Mouse (Mus musculus): ENCODE results near the gene Dynlt1c. TPM values are rescaled to one million over a fixed set of nuclear protein-coding genes. Genes with fewer than 3 reads are reported as not detected.
"Not testable (repeated sequence)": the region's sequence is repeated elsewhere in the genome, so short reads cannot be mapped to it uniquely, and the experiment has no call there.

Dynlt1c gene
- polyA plus RNA-seq, 1 experiment from 2014 or later, result 54.8 TPM

DNA sequence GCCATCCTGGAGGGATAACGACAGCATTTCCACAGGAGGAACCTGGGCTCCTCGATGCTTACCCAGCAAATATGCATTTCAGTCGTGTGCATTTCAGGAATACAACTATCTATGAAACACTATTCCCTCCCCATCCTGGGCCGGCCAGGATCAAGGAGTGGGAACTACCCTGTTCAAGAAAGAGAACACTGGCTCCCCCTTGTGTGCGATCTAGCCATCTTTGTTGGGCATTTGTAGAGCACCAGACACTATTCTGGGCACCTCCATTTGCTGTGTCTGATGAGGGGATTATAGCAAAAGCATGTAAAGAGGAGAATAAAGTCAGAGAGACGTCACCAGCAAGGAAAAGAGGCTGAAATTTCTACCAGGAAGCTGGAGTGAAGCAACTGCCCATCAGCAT lies 12.8 kb upstream of the Dynlt1c start:
- not testable (repeated sequence) for H3K4me3 ChIP-seq (replicated peaks; ENCODE audit: low read depth, low read length); H3K9me3 ChIP-seq (ENCODE audit: control insufficient read depth, low read length); H3K27ac ChIP-seq (replicated peaks; ENCODE audit: low read depth, low read length); DNase-seq; ATAC-seq (ENCODE audit: low FRiP score, low TSS enrichment); H3K9ac ChIP-seq (replicated peaks; ENCODE audit: low read length); H3K4me1 ChIP-seq (ENCODE audit: control insufficient read depth, insufficient read depth, low read length); H3K4me2 ChIP-seq (ENCODE audit: low read length); H3K27me3 ChIP-seq (ENCODE audit: control insufficient read depth, insufficient read depth, low read length); H3K36me3 ChIP-seq (ENCODE audit: control insufficient read depth, insufficient read depth, low read length)
- WGBS, result no CpG with 5 or more reads among the region's 6 CpGs

DNA sequence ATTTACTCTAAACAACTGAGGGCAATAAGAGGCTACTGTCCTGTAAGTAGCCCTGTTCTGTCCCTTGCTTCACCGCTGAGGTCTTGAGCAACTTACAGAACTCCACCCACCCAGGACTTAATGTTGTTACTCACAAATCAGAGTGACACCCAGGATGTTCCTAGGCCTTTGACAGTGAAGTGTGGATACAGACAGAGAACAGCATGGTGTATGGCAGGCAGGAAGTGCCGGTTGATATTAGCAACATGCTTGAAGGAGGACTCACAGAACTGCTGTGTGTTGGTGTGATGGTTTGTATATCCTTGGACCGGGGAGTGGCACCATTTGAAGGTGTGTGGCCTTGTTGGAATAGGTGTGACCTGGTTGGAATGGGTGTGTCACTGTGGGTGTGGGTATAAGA lies 9.4 kb upstream of the Dynlt1c start:
- H3K9ac ChIP-seq (replicated peaks; ENCODE audit: low read length); H3K4me1 ChIP-seq (ENCODE audit: control insufficient read depth, insufficient read depth, low read length); H3K27ac ChIP-seq (replicated peaks; ENCODE audit: low read depth, low read length); H3K4me3 ChIP-seq (replicated peaks; ENCODE audit: low read depth, low read length); DNase-seq; H3K9me3 ChIP-seq (ENCODE audit: control insufficient read depth, low read length); ATAC-seq (ENCODE audit: low FRiP score, low TSS enrichment); H3K4me2 ChIP-seq (ENCODE audit: low read length); H3K36me3 ChIP-seq (ENCODE audit: control insufficient read depth, insufficient read depth, low read length); H3K27me3 ChIP-seq (ENCODE audit: control insufficient read depth, insufficient read depth, low read length): not testable (repeated sequence)
- 84% methylated on average over 2 of the region's 3 CpGs for WGBS

DNA sequence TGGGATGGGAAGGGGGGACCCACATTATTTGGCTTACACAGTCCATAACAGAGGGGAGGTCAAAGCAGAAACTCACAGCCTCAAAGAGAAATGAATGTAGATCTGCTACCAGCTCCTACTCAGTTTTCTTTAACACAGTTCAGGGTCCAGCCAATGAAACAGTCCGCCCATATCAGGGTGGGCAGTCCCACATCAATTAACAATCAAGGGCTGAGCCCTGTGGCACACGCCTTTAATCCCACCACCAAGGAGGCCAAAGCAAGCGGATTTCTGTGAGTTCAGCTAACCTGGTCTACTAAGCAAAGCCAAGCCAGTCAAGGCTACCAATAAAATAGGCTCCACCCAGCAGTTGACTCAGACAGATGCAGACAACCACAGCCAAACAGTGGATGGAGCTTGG lies 7.6 kb upstream of the Dynlt1c start:
- H3K27ac ChIP-seq (replicated peaks; ENCODE audit: low read depth, low read length); H3K4me2 ChIP-seq (ENCODE audit: low read length); H3K9ac ChIP-seq (replicated peaks; ENCODE audit: low read length); DNase-seq; H3K4me1 ChIP-seq (ENCODE audit: control insufficient read depth, insufficient read depth, low read length); H3K36me3 ChIP-seq (ENCODE audit: control insufficient read depth, insufficient read depth, low read length); H3K9me3 ChIP-seq (ENCODE audit: control insufficient read depth, low read length); ATAC-seq (ENCODE audit: low FRiP score, low TSS enrichment); H3K4me3 ChIP-seq (replicated peaks; ENCODE audit: low read depth, low read length); H3K27me3 ChIP-seq (ENCODE audit: control insufficient read depth, insufficient read depth, low read length): not testable (repeated sequence)
- WGBS, result 45% methylated on average over 3 of the region's 3 CpGs

GRCm38 (mm10) chr17:6595776-6596497 lies 5.5 kb upstream of the Dynlt1c start:
- not testable (repeated sequence) for H3K27ac ChIP-seq (replicated peaks; ENCODE audit: low read depth, low read length); H3K36me3 ChIP-seq (ENCODE audit: control insufficient read depth, insufficient read depth, low read length); H3K4me1 ChIP-seq (ENCODE audit: control insufficient read depth, insufficient read depth, low read length); DNase-seq; H3K4me2 ChIP-seq (ENCODE audit: low read length); ATAC-seq (ENCODE audit: low FRiP score, low TSS enrichment); H3K4me3 ChIP-seq (replicated peaks; ENCODE audit: low read depth, low read length); H3K9me3 ChIP-seq (ENCODE audit: control insufficient read depth, low read length); H3K9ac ChIP-seq (replicated peaks; ENCODE audit: low read length); H3K27me3 ChIP-seq (ENCODE audit: control insufficient read depth, insufficient read depth, low read length)
- 61% methylated on average over 9 of the region's 15 CpGs for WGBS

GRCm38 (mm10) chr17:6598356-6598755 lies 3.1 kb upstream of the Dynlt1c start:
- H3K36me3 ChIP-seq (ENCODE audit: control insufficient read depth, insufficient read depth, low read length); DNase-seq; H3K27me3 ChIP-seq (ENCODE audit: control insufficient read depth, insufficient read depth, low read length); H3K9ac ChIP-seq (replicated peaks; ENCODE audit: low read length); ATAC-seq (ENCODE audit: low FRiP score, low TSS enrichment); H3K4me3 ChIP-seq (replicated peaks; ENCODE audit: low read depth, low read length); H3K4me1 ChIP-seq (ENCODE audit: control insufficient read depth, insufficient read depth, low read length); H3K27ac ChIP-seq (replicated peaks; ENCODE audit: low read depth, low read length); H3K9me3 ChIP-seq (ENCODE audit: control insufficient read depth, low read length); H3K4me2 ChIP-seq (ENCODE audit: low read length): not testable (repeated sequence)
- WGBS, result 92% methylated on average over 7 of the region's 7 CpGs

GRCm38 (mm10) chr17:6600216-6600911 lies 1.1 kb upstream of the Dynlt1c start:
- H3K4me1 ChIP-seq (ENCODE audit: control insufficient read depth, insufficient read depth, low read length); DNase-seq; H3K27ac ChIP-seq (replicated peaks; ENCODE audit: low read depth, low read length); H3K9ac ChIP-seq (replicated peaks; ENCODE audit: low read length); H3K36me3 ChIP-seq (ENCODE audit: control insufficient read depth, insufficient read depth, low read length); H3K9me3 ChIP-seq (ENCODE audit: control insufficient read depth, low read length); H3K4me2 ChIP-seq (ENCODE audit: low read length); ATAC-seq (ENCODE audit: low FRiP score, low TSS enrichment); H3K27me3 ChIP-seq (ENCODE audit: control insufficient read depth, insufficient read depth, low read length); H3K4me3 ChIP-seq (replicated peaks; ENCODE audit: low read depth, low read length): not testable (repeated sequence)
- 88% methylated on average over 5 of the region's 8 CpGs for WGBS

- DNase-seq; H3K4me3 ChIP-seq (replicated peaks; ENCODE audit: low read depth, low read length); H3K9ac ChIP-seq (replicated peaks; ENCODE audit: low read length); H3K9me3 ChIP-seq (ENCODE audit: control insufficient read depth, low read length); H3K4me2 ChIP-seq (ENCODE audit: low read length); H3K36me3 ChIP-seq (ENCODE audit: control insufficient read depth, insufficient read depth, low read length); ATAC-seq (ENCODE audit: low FRiP score, low TSS enrichment); H3K27me3 ChIP-seq (ENCODE audit: control insufficient read depth, insufficient read depth, low read length); H3K27ac ChIP-seq (replicated peaks; ENCODE audit: low read depth, low read length); H3K4me1 ChIP-seq (ENCODE audit: control insufficient read depth, insufficient read depth, low read length): not testable (repeated sequence)
- 16% methylated on average over 3 of the region's 4 CpGs for WGBS
These were observed 734 bp downstream of the Dynlt1c start for GRCm38 (mm10) chr17:6602205-6602604.

- H3K4me2 ChIP-seq (ENCODE audit: low read length); H3K4me1 ChIP-seq (ENCODE audit: control insufficient read depth, insufficient read depth, low read length); H3K27me3 ChIP-seq (ENCODE audit: control insufficient read depth, insufficient read depth, low read length); DNase-seq; H3K4me3 ChIP-seq (replicated peaks; ENCODE audit: low read depth, low read length); H3K27ac ChIP-seq (replicated peaks; ENCODE audit: low read depth, low read length); H3K36me3 ChIP-seq (ENCODE audit: control insufficient read depth, insufficient read depth, low read length); ATAC-seq (ENCODE audit: low FRiP score, low TSS enrichment); H3K9me3 ChIP-seq (ENCODE audit: control insufficient read depth, low read length); H3K9ac ChIP-seq (replicated peaks; ENCODE audit: low read length): not testable (repeated sequence)
- 61% methylated on average over 1 of the region's 1 CpGs for WGBS
These were observed 3.9 kb downstream of the Dynlt1c start for GRCm38 (mm10) chr17:6605347-6605746.

- 92% methylated on average over 11 of the region's 14 CpGs for WGBS
- not testable (repeated sequence) for H3K27me3 ChIP-seq (ENCODE audit: control insufficient read depth, insufficient read depth, low read length); DNase-seq; ATAC-seq (ENCODE audit: low FRiP score, low TSS enrichment); H3K27ac ChIP-seq (replicated peaks; ENCODE audit: low read depth, low read length); H3K4me2 ChIP-seq (ENCODE audit: low read length); H3K36me3 ChIP-seq (ENCODE audit: control insufficient read depth, insufficient read depth, low read length); H3K9me3 ChIP-seq (ENCODE audit: control insufficient read depth, low read length); H3K4me3 ChIP-seq (replicated peaks; ENCODE audit: low read depth, low read length); H3K9ac ChIP-seq (replicated peaks; ENCODE audit: low read length); H3K4me1 ChIP-seq (ENCODE audit: control insufficient read depth, insufficient read depth, low read length)
These were observed 12.1 kb downstream of the Dynlt1c start for GRCm38 (mm10) chr17:6613524-6613923.
